Mouse (Mus musculus): ENCODE data around the gene Kti12. TPM values are rescaled to one million over a fixed set of nuclear protein-coding genes. Genes with fewer than 3 reads are reported as not detected.

Gene Kti12
- 10 to 100 TPM; 20.3 to 23.3 TPM for total RNA-seq (2021)
- 22.9 and 29.7 TPM in 2 replicates for polyA plus RNA-seq (2012; rRNA removed)
- long read RNA-seq, transcript Kti12-201 (1 exons, 1,629 nt), result major isoform, 41 of 41 reads
- long read RNA-seq, partial matches to known transcripts, result 0 of 41 reads
- long read RNA-seq, other reads (novel, unspliced or antisense), result 0 of 41 reads

GRCm38 (mm10) chr4:108847715-108848504 is at the start of gene Kti12:
Gene Kti12 (plus strand): TSS chr4:108847785.
- TF ChIP-seq POLR2A (IDR thresholded peaks at IDR 0.05; ENCODE audit: insufficient read depth, low read depth, low read length) (peak; percentile 78), CTCF (IDR thresholded peaks at IDR 0.05) (no peak), EP300 (IDR thresholded peaks at IDR 0.05; ENCODE audit: insufficient read depth, low read depth, low read length) (0 out of 2 replicates have a peak, but pooled peaks have one; percentile 66)
- WGBS, result under 1% methylated on average over 77 of the region's 77 CpGs
- intact Hi-C loops (cut with DNase I), result loop anchor here (1.0 to 5.0 kb wide), 2 partner anchors 13 to 51 kb away; no protein-coding TSS in a partner anchor

GRCm38 (mm10) chr4:108798083-108798830 is 49.3 kb upstream of the Kti12 start:
- WGBS, result 43% methylated on average over 2 of the region's 2 CpGs
- Histone ChIP-seq H3K27ac (no peak overlapping the region), H3K27me3 (ENCODE audit: control insufficient read depth, insufficient read depth, low read length) (no peaks in the 10 kb centered on the region), H3K4me3 (no peak overlapping the region), H3K9ac (ENCODE audit: low read depth, low read length) (no peak overlapping the region), H3K4me1 (ENCODE audit: control insufficient read depth, insufficient read depth, low read length) (peaks cover 7% of the 10 kb centered on the region), H3K36me3 (ENCODE audit: control insufficient read depth, insufficient read depth, low read length) (peaks cover 7% of the 10 kb centered on the region), H3K79me2 (replicated peaks; ENCODE audit: control insufficient read depth, insufficient read depth, low read length) (no peaks in the 10 kb centered on the region)
- DNase-seq, result peak; percentile 69 to 80
- TF ChIP-seq CTCF (IDR thresholded peaks at IDR 0.05) (peak; percentile 87), POLR2A (IDR thresholded peaks at IDR 0.05; ENCODE audit: insufficient read depth, low read depth, low read length) (no peak), EP300 (IDR thresholded peaks at IDR 0.05; ENCODE audit: insufficient read depth, low read depth, low read length) (peak; percentile 68; the same call in 1 of the 2 replicates)
- intact Hi-C loops (cut with DNase I), result loop anchor here (1.0 to 5.0 kb wide), 3 partner anchors 49 to 178 kb away; partner anchors contain the start of genes A730015C16Rik and Kti12

More at GRCm38 (mm10) chr4:108847715-108848504, at the start of gene Kti12:
- H3K27me3 ChIP-seq (ENCODE audit: control insufficient read depth, insufficient read depth, low read length), result no peaks in the 10 kb centered on the region
- peak; percentile 86 to 90 for DNase-seq
- H3K27ac ChIP-seq, result peak within 1 kb of the TSS; percentile 92
- H3K4me1 ChIP-seq (ENCODE audit: control insufficient read depth, insufficient read depth, low read length), result peaks cover 5% of the 10 kb centered on the region
- H3K4me3 ChIP-seq, result peak within 1 kb of the TSS; percentile 88
- H3K9ac ChIP-seq (ENCODE audit: low read depth, low read length), result peak within 1 kb of the TSS; percentile 86
- peaks cover 19% of the 10 kb centered on the region for H3K36me3 ChIP-seq (ENCODE audit: control insufficient read depth, insufficient read depth, low read length)
- H3K79me2 ChIP-seq (replicated peaks; ENCODE audit: control insufficient read depth, insufficient read depth, low read length), result 0 out of 2 replicates have a peak, but pooled peaks cover 3% of the 10 kb centered on the region

- peaks cover 1% of the 10 kb centered on the region for H3K4me1 ChIP-seq (ENCODE audit: control insufficient read depth, insufficient read depth, low read length)
- 94% methylated on average over 2 of the region's 2 CpGs for WGBS
Observed at GRCm38 (mm10) chr4:108803535-108803934, 44.0 kb upstream of the Kti12 start.

GRCm38 (mm10) chr4:108811142-108811541 is 36.4 kb upstream of the Kti12 start:
- WGBS, result 53% methylated on average over 4 of the region's 4 CpGs

More at GRCm38 (mm10) chr4:108803535-108803934, 44.0 kb upstream of the Kti12 start:
- Histone ChIP-seq H3K9ac (ENCODE audit: low read depth, low read length) (no peak overlapping the region), H3K4me3 (no peak overlapping the region), H3K79me2 (replicated peaks; ENCODE audit: control insufficient read depth, insufficient read depth, low read length) (no peaks in the 10 kb centered on the region), H3K27ac (no peak overlapping the region), H3K36me3 (ENCODE audit: control insufficient read depth, insufficient read depth, low read length) (no peaks in the 10 kb centered on the region), H3K27me3 (ENCODE audit: control insufficient read depth, insufficient read depth, low read length) (no peaks in the 10 kb centered on the region)
- intact Hi-C loops (cut with DNase I), result no loop called here
- TF ChIP-seq CTCF (IDR thresholded peaks at IDR 0.05) (no peak), EP300 (IDR thresholded peaks at IDR 0.05; ENCODE audit: insufficient read depth, low read depth, low read length) (no peak), POLR2A (IDR thresholded peaks at IDR 0.05; ENCODE audit: insufficient read depth, low read depth, low read length) (no peak)
- no peak for DNase-seq

GRCm38 (mm10) chr4:108811550-108811949 is 36.0 kb upstream of the Kti12 start:
- 79% methylated on average over 6 of the region's 6 CpGs for WGBS
- H3K79me2 ChIP-seq (replicated peaks; ENCODE audit: control insufficient read depth, insufficient read depth, low read length), result no peaks in the 10 kb centered on the region
- H3K4me1 ChIP-seq (ENCODE audit: control insufficient read depth, insufficient read depth, low read length), result no peaks in the 10 kb centered on the region
- TF ChIP-seq POLR2A (IDR thresholded peaks at IDR 0.05; ENCODE audit: insufficient read depth, low read depth, low read length) (no peak), CTCF (IDR thresholded peaks at IDR 0.05) (no peak), EP300 (IDR thresholded peaks at IDR 0.05; ENCODE audit: insufficient read depth, low read depth, low read length) (no peak)
- intact Hi-C loops (cut with DNase I), result no loop called here
- H3K27ac ChIP-seq, result no peak overlapping the region
- DNase-seq, result no peak
- no peak overlapping the region for H3K9ac ChIP-seq (ENCODE audit: low read depth, low read length)
- no peak overlapping the region for H3K4me3 ChIP-seq
- no peaks in the 10 kb centered on the region for H3K27me3 ChIP-seq (ENCODE audit: control insufficient read depth, insufficient read depth, low read length)
- no peaks in the 10 kb centered on the region for H3K36me3 ChIP-seq (ENCODE audit: control insufficient read depth, insufficient read depth, low read length)

More at GRCm38 (mm10) chr4:108811142-108811541, 36.4 kb upstream of the Kti12 start:
- no peaks in the 10 kb centered on the region for H3K79me2 ChIP-seq (replicated peaks; ENCODE audit: control insufficient read depth, insufficient read depth, low read length)
- H3K27me3 ChIP-seq (ENCODE audit: control insufficient read depth, insufficient read depth, low read length), result no peaks in the 10 kb centered on the region
- no peaks in the 10 kb centered on the region for H3K4me1 ChIP-seq (ENCODE audit: control insufficient read depth, insufficient read depth, low read length)
- H3K9ac ChIP-seq (ENCODE audit: low read depth, low read length), result no peak overlapping the region
- intact Hi-C loops (cut with DNase I), result no loop called here
- H3K27ac ChIP-seq, result no peak overlapping the region
- TF ChIP-seq POLR2A (IDR thresholded peaks at IDR 0.05; ENCODE audit: insufficient read depth, low read depth, low read length), result no peak
- TF ChIP-seq EP300 (IDR thresholded peaks at IDR 0.05; ENCODE audit: insufficient read depth, low read depth, low read length), result no peak
- TF ChIP-seq CTCF (IDR thresholded peaks at IDR 0.05), result no peak
- DNase-seq, result no peak
- H3K36me3 ChIP-seq (ENCODE audit: control insufficient read depth, insufficient read depth, low read length), result no peaks in the 10 kb centered on the region
- H3K4me3 ChIP-seq, result no peak overlapping the region
